In the genomic region with DNA sequence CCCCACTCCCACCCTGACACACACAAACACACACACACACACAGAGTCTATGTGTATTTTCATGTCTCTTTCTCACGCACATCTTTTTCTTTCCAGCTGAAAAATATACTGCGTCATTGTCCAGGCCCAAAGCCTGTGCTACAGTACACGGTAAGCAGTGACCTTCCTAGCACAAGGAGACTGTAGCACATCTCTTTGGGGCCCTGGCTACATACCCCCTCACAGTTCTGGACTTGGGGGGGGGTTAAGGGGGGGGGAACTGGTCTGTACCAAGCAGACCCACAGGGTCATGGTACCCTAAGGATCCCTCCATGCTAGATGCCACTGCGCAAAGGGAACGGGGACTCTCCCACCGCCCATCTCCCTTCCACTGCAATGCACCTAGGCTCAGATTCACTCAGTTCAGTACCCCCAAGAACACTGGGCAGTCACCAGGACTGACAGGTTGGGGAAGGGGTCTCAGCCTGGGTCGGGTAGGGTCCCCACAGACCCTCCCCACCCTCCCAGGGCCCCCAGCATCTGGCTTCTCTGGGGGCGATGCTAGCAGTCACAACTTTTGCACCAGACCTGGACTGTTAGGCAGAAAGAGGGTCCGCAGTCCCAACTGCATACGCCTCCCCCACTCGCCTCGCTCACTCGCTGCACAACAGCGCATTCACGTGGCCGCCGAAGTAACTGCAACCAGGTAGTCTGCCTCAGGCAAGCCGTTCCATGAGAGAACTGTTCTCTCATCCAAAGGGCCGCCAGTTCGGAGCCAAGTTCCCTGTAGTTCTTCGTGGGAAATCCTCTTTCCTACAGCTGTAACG, we compare ENCODE assay signal across 9 mouse cellular contexts.
DNase-seq lines count a peak whose midpoint lies in the region; ATAC-seq lines count a peak whose summit lies in the region.
"Had no signal": no experiment of that assay in that cellular context is flagged by ENCODE, and none has a peak within 500 bp of the region (broad histone marks: within the 10 kb centered on the region; RNA-seq: fewer than 3 reads in every experiment).

No protein-coding gene starts in this region.

- no peak overlapping the region for H3K27ac ChIP-seq in midbrain, embryonic 14.5 days (replicated peaks; ENCODE audit: low read depth, low read length)
- H3K27ac ChIP-seq: liver, embryonic 15.5 days had no signal

- peak; percentile 55 for ATAC-seq in midbrain, embryonic 14.5 days (ENCODE audit: low FRiP score, low TSS enrichment)
- no peak for ATAC-seq in erythroblast, adult 5-6 weeks (replicated peaks; ENCODE audit: low FRiP score, poor library complexity, severe bottlenecking)

- intact Hi-C loops in left cerebral cortex, postnatal 4 days (cut with DNase I) = loop anchor here (2.0 to 10.0 kb wide), 2 partner anchors 177 to 387 kb away; a partner anchor contains a TSS

- H3K4me3 ChIP-seq in midbrain, embryonic 14.5 days (replicated peaks; ENCODE audit: low read depth, low read length) = no peak overlapping the region
- H3K4me3 ChIP-seq: liver, embryonic 15.5 days had no signal

- DNase-seq in adrenal gland, adult (ENCODE audit: inconsistent age in 2 of 2, low spot score in 1 of 2) = peak; percentile 72 to 89
- peak; percentile 96 for DNase-seq in embryo, embryonic 10 days (ENCODE audit: low spot score)
- peak; percentile 70 to 87 for DNase-seq in gastrocnemius, postnatal 4 days (ENCODE audit: low spot score in 2 of 2)
- DNase-seq in kidney, adult 11 months = peak; percentile 15
- peak; percentile 83 for DNase-seq in left cerebral cortex, postnatal 4 days
- peak; percentile 83 for DNase-seq in midbrain, embryonic 14.5 days
- DNase-seq in spleen, postnatal 14 days (ENCODE audit: low spot score in 2 of 2) = peak; percentile 31 to 62

- H3K9me3 ChIP-seq in midbrain, embryonic 14.5 days (ENCODE audit: control insufficient read depth, low read length) = no peaks in the 10 kb centered on the region
- H3K9me3 ChIP-seq: liver, embryonic 15.5 days had no signal

- no peak overlapping the region for H3K9ac ChIP-seq in midbrain, embryonic 14.5 days (replicated peaks; ENCODE audit: low read length)
- H3K9ac ChIP-seq: liver, embryonic 15.5 days had no signal

- peaks cover 5% of the 10 kb centered on the region; the same call in 1 of the 2 replicates for H3K4me1 ChIP-seq in midbrain, embryonic 14.5 days (ENCODE audit: control insufficient read depth, insufficient read depth, low read length)
- H3K4me1 ChIP-seq: liver, embryonic 15.5 days had no signal

- 21% methylated on average over 22 of the region's 22 CpGs for WGBS in midbrain, embryonic 14.5 days

- no peaks in the 10 kb centered on the region for H3K36me3 ChIP-seq in midbrain, embryonic 14.5 days (ENCODE audit: control insufficient read depth, insufficient read depth, low read length)
- H3K36me3 ChIP-seq: liver, embryonic 15.5 days had no signal

- H3K4me2 ChIP-seq in midbrain, embryonic 14.5 days (ENCODE audit: low read length) = no peak overlapping the region
- H3K4me2 ChIP-seq: liver, embryonic 15.5 days had no signal

- no peaks in the 10 kb centered on the region for H3K27me3 ChIP-seq in midbrain, embryonic 14.5 days (ENCODE audit: control insufficient read depth, insufficient read depth, low read length)
- H3K27me3 ChIP-seq: liver, embryonic 15.5 days had no signal

Comparison
In these comparisons a context has a peak if more than half of its experiments do, and no peak if none do; other contexts are left out.
1. DNase-seq: peak in every context shown above with its lines; median percentile 96 in embryo, embryonic 10 days; 83 in left cerebral cortex, postnatal 4 days; 83 in midbrain, embryonic 14.5 days; 80 in adrenal gland, adult; 78 in gastrocnemius, postnatal 4 days; 46 in spleen, postnatal 14 days; 15 in kidney, adult 11 months.